In genomic region chr4:120716765-120717164, GRCm38 (mm10) we compare ENCODE assay signal across 10 mouse cellular contexts. TPM values are rescaled to one million over a fixed set of nuclear protein-coding genes. Genes with fewer than 3 reads are reported as not detected.
DNase-seq lines count a peak whose midpoint lies in the region; ATAC-seq lines count a peak whose summit lies in the region.
"Had no signal": no experiment of that assay in that cellular context is flagged by ENCODE, and none has a peak within 500 bp of the region (broad histone marks: within the 10 kb centered on the region; RNA-seq: fewer than 3 reads in every experiment).

No protein-coding gene starts in this region.

- peaks cover 21% of the 10 kb centered on the region for H3K4me1 ChIP-seq in kidney, embryonic 15.5 days
- H3K4me1 ChIP-seq in embryonic facial prominence, embryonic 11.5 days (ENCODE audit: control insufficient read depth, insufficient read depth, low read length): peaks cover 3% of the 10 kb centered on the region; the same call in 1 of the 2 replicates
- peaks cover 19% of the 10 kb centered on the region for H3K4me1 ChIP-seq in midbrain, embryonic 15.5 days

- ATAC-seq in kidney, embryonic 15.5 days (replicated peaks; ENCODE audit: low FRiP score): peak; percentile 8; the same call in 1 of the 2 replicates
- no peak for ATAC-seq in embryonic facial prominence, embryonic 11.5 days (replicated peaks; ENCODE audit: insufficient number of reproducible peaks, low FRiP score, low TSS enrichment, low read depth)
- ATAC-seq in midbrain, embryonic 15.5 days (replicated peaks): no peak; the same call in 1 of the 2 replicates
- ATAC-seq: Patski had no signal

- H3K27ac ChIP-seq in kidney, embryonic 15.5 days: no peak overlapping the region
- no peak overlapping the region for H3K27ac ChIP-seq in embryonic facial prominence, embryonic 11.5 days (replicated peaks; ENCODE audit: low read depth, low read length)
- H3K27ac ChIP-seq in midbrain, embryonic 15.5 days: no peak overlapping the region

- no peaks in the 10 kb centered on the region for H3K36me3 ChIP-seq in kidney, embryonic 15.5 days
- no peaks in the 10 kb centered on the region for H3K36me3 ChIP-seq in embryonic facial prominence, embryonic 11.5 days (replicated peaks; ENCODE audit: control insufficient read depth, insufficient read depth, low read depth, low read length)
- H3K36me3 ChIP-seq in midbrain, embryonic 15.5 days (replicated peaks): no peaks in the 10 kb centered on the region

- H3K4me3 ChIP-seq in kidney, embryonic 15.5 days (replicated peaks): peak overlapping the region; percentile 43
- H3K4me3 ChIP-seq in embryonic facial prominence, embryonic 11.5 days (ENCODE audit: low read depth, low read length): peak overlapping the region; percentile 27
- peak overlapping the region; percentile 37 for H3K4me3 ChIP-seq in midbrain, embryonic 15.5 days

- H3K9ac ChIP-seq in kidney, embryonic 15.5 days: no peak overlapping the region
- peak overlapping the region; percentile 37; the same call in 1 of the 2 replicates for H3K9ac ChIP-seq in embryonic facial prominence, embryonic 11.5 days (replicated peaks; ENCODE audit: low read length)
- H3K9ac ChIP-seq in midbrain, embryonic 15.5 days: peak overlapping the region; percentile 15; the same call in 1 of the 2 replicates

- DNase-seq in kidney, adult 8-10 months: no peak
- no peak for DNase-seq in embryonic facial prominence, embryonic 11.5 days (ENCODE audit: low spot score)
- peak; percentile 31 for DNase-seq in induced T-regulatory cell, adult 2 months (ENCODE audit: low read depth)
- no peak for DNase-seq in left cerebral cortex, postnatal 10 days (ENCODE audit: extremely low spot score in 1 of 2, low spot score in 2 of 2)
- DNase-seq in layer of hippocampus, adult 8-10 months (ENCODE audit: low spot score in 2 of 2): no peak
- no peak for DNase-seq in thymus, postnatal 4 days

- H3K27me3 ChIP-seq in kidney, embryonic 15.5 days: peaks cover 43% of the 10 kb centered on the region
- no peaks in the 10 kb centered on the region for H3K27me3 ChIP-seq in embryonic facial prominence, embryonic 11.5 days (ENCODE audit: control insufficient read depth, insufficient read depth, low read length)
- no peaks in the 10 kb centered on the region for H3K27me3 ChIP-seq in midbrain, embryonic 15.5 days (replicated peaks)
- H3K27me3 ChIP-seq: Patski had no signal

- WGBS in kidney, embryonic 15.5 days: 20% methylated on average over 12 of the region's 12 CpGs
- 15% methylated on average over 12 of the region's 12 CpGs for WGBS in embryonic facial prominence, embryonic 11.5 days
- 21% methylated on average over 12 of the region's 12 CpGs for WGBS in midbrain, embryonic 15.5 days

- intact Hi-C loops in left cerebral cortex, postnatal 10 days (cut with DNase I): no loop called here

- H3K9me3 ChIP-seq in kidney, embryonic 15.5 days (replicated peaks): no peaks in the 10 kb centered on the region
- no peaks in the 10 kb centered on the region for H3K9me3 ChIP-seq in embryonic facial prominence, embryonic 11.5 days (replicated peaks; ENCODE audit: control insufficient read depth, low read length)
- H3K9me3 ChIP-seq in midbrain, embryonic 15.5 days: no peaks in the 10 kb centered on the region

- H3K4me2 ChIP-seq in kidney, embryonic 15.5 days: peak overlapping the region; percentile 84
- H3K4me2 ChIP-seq in embryonic facial prominence, embryonic 11.5 days (ENCODE audit: low read depth, low read length): peak overlapping the region; percentile 69
- H3K4me2 ChIP-seq in midbrain, embryonic 15.5 days: peak overlapping the region; percentile 55

RNA-seq across cellular contexts. Expression of gene Kcnq4, which starts 31.6 kb away (rescaled TPM):
- 0.89 and 1.4 TPM in 2 replicates for polyA plus RNA-seq in kidney, embryonic 15.5 days (2015; fragmentation: Nextera tagmentation; extraction: Ambion mirVana)
- 4.3 and 4.6 TPM in 2 replicates for polyA plus RNA-seq in embryonic facial prominence, embryonic 11.5 days (2014; fragmentation: Nextera tagmentation; extraction: Ambion mirVana)
- polyA plus RNA-seq in midbrain, embryonic 15.5 days (2015; fragmentation: Nextera tagmentation; extraction: Ambion mirVana): 4.5 and 4.9 TPM in 2 replicates
- 10 to 100 TPM; 11.4 to 12.6 TPM for total RNA-seq in left cerebral cortex, postnatal 10 days (2021)
- total RNA-seq in layer of hippocampus, adult 8-10 months (2022): 1 to 10 TPM; 3.8 to 4.8 (median 4.3) TPM
- total RNA-seq: common myeloid progenitor, adult 5-6 weeks had no signal

RNA-seq across cellular contexts. Expression of gene Cited4, which starts 50.4 kb away (rescaled TPM):
- polyA plus RNA-seq in kidney, embryonic 15.5 days (2015; fragmentation: Nextera tagmentation; extraction: Ambion mirVana): 11.3 and 12.9 TPM in 2 replicates
- 7.1 and 7.6 TPM in 2 replicates for polyA plus RNA-seq in embryonic facial prominence, embryonic 11.5 days (2014; fragmentation: Nextera tagmentation; extraction: Ambion mirVana)
- polyA plus RNA-seq in midbrain, embryonic 15.5 days (2015; fragmentation: Nextera tagmentation; extraction: Ambion mirVana): 0.53 and 0.82 TPM in 2 replicates
- 1 to 10 TPM; 7.0 to 9.0 TPM for total RNA-seq in left cerebral cortex, postnatal 10 days (2021)
- total RNA-seq in layer of hippocampus, adult 8-10 months (2022): 1 to 10 TPM; 1.5 to 3.7 (median 3.1) TPM
